Comparison of ENCODE assay signal across 8 mouse cellular contexts in the genomic region with DNA sequence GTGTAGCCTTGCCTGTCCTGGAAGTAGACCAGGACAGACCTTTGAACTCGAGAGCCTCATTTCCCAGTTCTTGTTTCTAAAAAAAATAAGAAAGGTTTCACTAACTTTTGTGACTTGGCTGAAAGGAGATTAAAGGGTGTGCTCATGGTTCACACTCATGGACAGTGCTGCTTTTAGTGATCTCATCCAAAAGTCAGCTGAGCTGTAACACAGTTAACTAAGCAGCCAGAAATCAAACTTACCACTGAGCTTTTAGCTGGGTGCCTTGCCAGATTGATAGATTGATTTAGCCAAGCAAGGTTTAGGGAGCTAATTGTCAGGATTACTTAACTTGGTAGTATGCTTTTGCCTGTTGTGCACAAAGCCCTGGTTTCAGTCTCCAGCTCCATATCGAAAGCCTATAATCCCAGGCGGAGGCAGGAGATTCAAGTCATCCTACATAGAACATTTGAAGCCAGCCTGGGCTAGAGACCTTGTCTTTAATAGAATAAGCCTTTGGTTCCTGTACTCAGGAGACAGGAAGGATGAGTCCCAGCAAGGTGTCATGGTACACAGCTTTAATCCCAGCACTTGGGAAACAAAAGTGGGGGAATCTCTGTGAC. TPM values are rescaled to one million over a fixed set of nuclear protein-coding genes. Genes with fewer than 3 reads are reported as not detected.
DNase-seq lines count a peak whose midpoint lies in the region; ATAC-seq and TF ChIP-seq lines count a peak whose summit lies in the region.

No protein-coding gene starts in this region.

- no peak for DNase-seq in kidney, postnatal 0 days (ENCODE audit: low spot score)
- no peak for DNase-seq in kidney, postnatal 25 days
- no peak for DNase-seq in adrenal gland, postnatal 25 days
- no peak for DNase-seq in layer of hippocampus, adult 11-12 months (ENCODE audit: low spot score)
- DNase-seq in left cerebral cortex, adult 11 months (ENCODE audit: low spot score) = no peak

- H3K9me3 ChIP-seq in kidney, postnatal 0 days (replicated peaks; ENCODE audit: low read length) = no peaks in the 10 kb centered on the region
- no peaks in the 10 kb centered on the region for H3K9me3 ChIP-seq in embryonic facial prominence, embryonic 12.5 days
- H3K9me3 ChIP-seq in intestine, embryonic 16.5 days (ENCODE audit: control insufficient read depth, low read length) = no peaks in the 10 kb centered on the region
- H3K9me3 ChIP-seq in neural tube, embryonic 12.5 days = no peaks in the 10 kb centered on the region

- TF ChIP-seq CTCF in kidney, postnatal 0 days (IDR thresholded peaks at IDR 0.05; ENCODE audit: low read depth) = no peak

- no peaks in the 10 kb centered on the region for H3K27me3 ChIP-seq in kidney, postnatal 0 days (ENCODE audit: insufficient read depth, low read length)
- no peaks in the 10 kb centered on the region for H3K27me3 ChIP-seq in embryonic facial prominence, embryonic 12.5 days
- H3K27me3 ChIP-seq in intestine, embryonic 16.5 days (replicated peaks; ENCODE audit: control insufficient read depth, insufficient read depth, low read length) = no peaks in the 10 kb centered on the region
- H3K27me3 ChIP-seq in neural tube, embryonic 12.5 days (replicated peaks) = no peaks in the 10 kb centered on the region

- H3K9ac ChIP-seq in kidney, postnatal 0 days (ENCODE audit: low read depth, low read length) = peak overlapping the region; percentile 91
- H3K9ac ChIP-seq in embryonic facial prominence, embryonic 12.5 days = peak overlapping the region; percentile 85; the same call in 1 of the 2 replicates
- H3K9ac ChIP-seq in intestine, embryonic 16.5 days (ENCODE audit: low read depth, low read length) = peak overlapping the region; percentile 92; the same call in 1 of the 2 replicates
- H3K9ac ChIP-seq in neural tube, embryonic 12.5 days = peak overlapping the region; percentile 90; the same call in 1 of the 2 replicates

- no peak overlapping the region for H3K27ac ChIP-seq in kidney, postnatal 0 days
- no peak overlapping the region for H3K27ac ChIP-seq in embryonic facial prominence, embryonic 12.5 days
- no peak overlapping the region for H3K27ac ChIP-seq in intestine, embryonic 16.5 days (ENCODE audit: low read length)
- H3K27ac ChIP-seq in neural tube, embryonic 12.5 days = no peak overlapping the region

- no peak for ATAC-seq in kidney, postnatal 0 days (replicated peaks; ENCODE audit: low FRiP score, low read depth)
- no peak for ATAC-seq in embryonic facial prominence, embryonic 12.5 days (ENCODE audit: insufficient number of reproducible peaks, insufficient read depth, low FRiP score, low TSS enrichment)
- ATAC-seq in intestine, embryonic 16.5 days = no peak
- no peak for ATAC-seq in neural tube, embryonic 12.5 days (ENCODE audit: low FRiP score, low read depth)

- peak overlapping the region; percentile 87; the same call in 1 of the 2 replicates for H3K4me3 ChIP-seq in kidney, postnatal 0 days (replicated peaks; ENCODE audit: low read depth, low read length)
- peak overlapping the region; percentile 83 for H3K4me3 ChIP-seq in embryonic facial prominence, embryonic 12.5 days
- H3K4me3 ChIP-seq in intestine, embryonic 16.5 days (ENCODE audit: low read length) = peak overlapping the region; percentile 83
- no peak overlapping the region for H3K4me3 ChIP-seq in neural tube, embryonic 12.5 days

- H3K36me3 ChIP-seq in kidney, postnatal 0 days (ENCODE audit: insufficient read depth, low read length) = peaks cover 25% of the 10 kb centered on the region
- H3K36me3 ChIP-seq in embryonic facial prominence, embryonic 12.5 days = peaks cover 38% of the 10 kb centered on the region
- peaks cover 7% of the 10 kb centered on the region; the same call in 1 of the 2 replicates for H3K36me3 ChIP-seq in intestine, embryonic 16.5 days (ENCODE audit: control insufficient read depth, insufficient read depth, low read length)
- peaks cover 51% of the 10 kb centered on the region for H3K36me3 ChIP-seq in neural tube, embryonic 12.5 days

- H3K4me1 ChIP-seq in kidney, postnatal 0 days (replicated peaks; ENCODE audit: insufficient read depth, low read length) = peaks cover 14% of the 10 kb centered on the region; the same call in 1 of the 2 replicates
- H3K4me1 ChIP-seq in embryonic facial prominence, embryonic 12.5 days = peaks cover 29% of the 10 kb centered on the region
- H3K4me1 ChIP-seq in intestine, embryonic 16.5 days (ENCODE audit: control insufficient read depth, insufficient read depth, low read length) = peaks cover 21% of the 10 kb centered on the region
- H3K4me1 ChIP-seq in neural tube, embryonic 12.5 days = peaks cover 21% of the 10 kb centered on the region

- peak overlapping the region; percentile 80 for H3K4me2 ChIP-seq in kidney, postnatal 0 days (ENCODE audit: low read length)
- H3K4me2 ChIP-seq in embryonic facial prominence, embryonic 12.5 days (replicated peaks) = peak overlapping the region; percentile 92
- H3K4me2 ChIP-seq in intestine, embryonic 16.5 days (ENCODE audit: low read depth, low read length) = peak overlapping the region; percentile 64
- peak overlapping the region; percentile 96 for H3K4me2 ChIP-seq in neural tube, embryonic 12.5 days (replicated peaks)

- 81% methylated on average over 3 of the region's 3 CpGs for whole genome bisulfite sequencing in kidney, postnatal 0 days
- 87% methylated on average over 3 of the region's 3 CpGs for WGBS in embryonic facial prominence, embryonic 12.5 days
- WGBS in intestine, embryonic 16.5 days = 77% methylated on average over 3 of the region's 3 CpGs
- WGBS in neural tube, embryonic 12.5 days = 91% methylated on average over 3 of the region's 3 CpGs

RNA-seq across cellular contexts. Expression of gene Rnps1, which starts 1.8 kb away (rescaled TPM):
- 191 and 203 TPM in 2 replicates for polyA plus RNA-seq in kidney, postnatal 0 days (2015; fragmentation: Nextera tagmentation; extraction: Ambion mirVana)
- polyA plus RNA-seq in embryonic facial prominence, embryonic 12.5 days (2016; fragmentation: Nextera tagmentation; extraction: Ambion mirVana) = 336 and 351 TPM in 2 replicates
- polyA plus RNA-seq in intestine, embryonic 16.5 days (2015; fragmentation: Nextera tagmentation; extraction: Ambion mirVana) = 233 and 248 TPM in 2 replicates
- polyA plus RNA-seq in neural tube, embryonic 12.5 days (2016; fragmentation: Nextera tagmentation; extraction: Ambion mirVana) = 333 and 341 TPM in 2 replicates
- total RNA-seq in adrenal gland, postnatal 25 days (2021) = 72.0 and 76.1 TPM in 2 replicates

RNA-seq across cellular contexts. Expression of gene Eci1, which starts 10.3 kb away (rescaled TPM):
- polyA plus RNA-seq in kidney, postnatal 0 days (2015; fragmentation: Nextera tagmentation; extraction: Ambion mirVana) = 109 and 136 TPM in 2 replicates
- polyA plus RNA-seq in embryonic facial prominence, embryonic 12.5 days (2016; fragmentation: Nextera tagmentation; extraction: Ambion mirVana) = 77.3 and 82.3 TPM in 2 replicates
- 159 and 161 TPM in 2 replicates for polyA plus RNA-seq in intestine, embryonic 16.5 days (2015; fragmentation: Nextera tagmentation; extraction: Ambion mirVana)
- polyA plus RNA-seq in neural tube, embryonic 12.5 days (2016; fragmentation: Nextera tagmentation; extraction: Ambion mirVana) = 58.0 and 67.9 TPM in 2 replicates
- 228 and 261 TPM in 2 replicates for total RNA-seq in adrenal gland, postnatal 25 days (2021)

RNA-seq across cellular contexts. Expression of gene Dnase1l2, which starts 26.8 kb away (rescaled TPM):
- polyA plus RNA-seq in kidney, postnatal 0 days (2015; fragmentation: Nextera tagmentation; extraction: Ambion mirVana) = 3.8 and 4.1 TPM in 2 replicates
- polyA plus RNA-seq in embryonic facial prominence, embryonic 12.5 days (2016; fragmentation: Nextera tagmentation; extraction: Ambion mirVana) = 3.2 and 3.6 TPM in 2 replicates
- polyA plus RNA-seq in intestine, embryonic 16.5 days (2015; fragmentation: Nextera tagmentation; extraction: Ambion mirVana) = 1.5 and 1.8 TPM in 2 replicates
- polyA plus RNA-seq in neural tube, embryonic 12.5 days (2016; fragmentation: Nextera tagmentation; extraction: Ambion mirVana) = 3.4 and 4.4 TPM in 2 replicates
- total RNA-seq in adrenal gland, postnatal 25 days (2021) = 2.7 and 3.5 TPM in 2 replicates

RNA-seq across cellular contexts. Expression of gene E4f1, which starts 54.0 kb away (rescaled TPM):
- 9.8 and 12.0 TPM in 2 replicates for polyA plus RNA-seq in kidney, postnatal 0 days (2015; fragmentation: Nextera tagmentation; extraction: Ambion mirVana)
- polyA plus RNA-seq in embryonic facial prominence, embryonic 12.5 days (2016; fragmentation: Nextera tagmentation; extraction: Ambion mirVana) = 38.4 and 43.2 TPM in 2 replicates
- 26.1 and 27.1 TPM in 2 replicates for polyA plus RNA-seq in intestine, embryonic 16.5 days (2015; fragmentation: Nextera tagmentation; extraction: Ambion mirVana)
- polyA plus RNA-seq in neural tube, embryonic 12.5 days (2016; fragmentation: Nextera tagmentation; extraction: Ambion mirVana) = 37.9 and 38.5 TPM in 2 replicates
- 21.7 and 33.7 TPM in 2 replicates for total RNA-seq in adrenal gland, postnatal 25 days (2021)

RNA-seq across cellular contexts. Expression of gene Pgp, which starts 54.0 kb away (rescaled TPM):
- 61.7 and 64.0 TPM in 2 replicates for polyA plus RNA-seq in kidney, postnatal 0 days (2015; fragmentation: Nextera tagmentation; extraction: Ambion mirVana)
- polyA plus RNA-seq in embryonic facial prominence, embryonic 12.5 days (2016; fragmentation: Nextera tagmentation; extraction: Ambion mirVana) = 52.3 and 54.9 TPM in 2 replicates
- 83.8 and 87.1 TPM in 2 replicates for polyA plus RNA-seq in intestine, embryonic 16.5 days (2015; fragmentation: Nextera tagmentation; extraction: Ambion mirVana)
- 58.6 and 62.7 TPM in 2 replicates for polyA plus RNA-seq in neural tube, embryonic 12.5 days (2016; fragmentation: Nextera tagmentation; extraction: Ambion mirVana)
- 71.8 and 83.4 TPM in 2 replicates for total RNA-seq in adrenal gland, postnatal 25 days (2021)
